Mouse (Mus musculus) cerebellum, adult 8-10 months (tissue): Measurements from ENCODE around the gene Tuba8.

Experiments used
- DNase-seq: peaks from one replicate; pipeline ENCODE4 v3.0.0; 2022

Gene Tuba8

GRCm38 (mm10) chr6:121197807-121198365 is 12.6 kb upstream of the Tuba8 start:
- no peak for DNase-seq

GRCm38 (mm10) chr6:121200458-121200857 is 10.0 kb upstream of the Tuba8 start:
- no peak for DNase-seq

- no peak for DNase-seq
These were observed 8.5 kb upstream of the Tuba8 start for GRCm38 (mm10) chr6:121202026-121202425.

- no peak for DNase-seq
These were observed 4.0 kb upstream of the Tuba8 start for GRCm38 (mm10) chr6:121206481-121206880.

GRCm38 (mm10) chr6:121209584-121209983 is 912 bp upstream of the Tuba8 start:
- DNase-seq = no peak

GRCm38 (mm10) chr6:121210926-121211289 is 412 bp downstream of the Tuba8 start:
- no peak for DNase-seq

- no peak for DNase-seq
These were observed 1.2 kb downstream of the Tuba8 start for GRCm38 (mm10) chr6:121211743-121212142.

- no peak for DNase-seq
These were observed 2.5 kb downstream of the Tuba8 start for GRCm38 (mm10) chr6:121212988-121213387.

GRCm38 (mm10) chr6:121214221-121214620 is 3.7 kb downstream of the Tuba8 start:
- DNase-seq = no peak

GRCm38 (mm10) chr6:121214667-121215330 is 4.3 kb downstream of the Tuba8 start:
- no peak for DNase-seq

- no peak for DNase-seq
These were observed 4.8 kb downstream of the Tuba8 start for GRCm38 (mm10) chr6:121215336-121215735.

- DNase-seq = no peak
These were observed 5.4 kb downstream of the Tuba8 start for GRCm38 (mm10) chr6:121215896-121216295.

GRCm38 (mm10) chr6:121216589-121217255 is 6.2 kb downstream of the Tuba8 start:
- no peak for DNase-seq

- no peak for DNase-seq
These were observed 7.5 kb downstream of the Tuba8 start for GRCm38 (mm10) chr6:121218002-121218401.

- DNase-seq = no peak
These were observed 8.9 kb downstream of the Tuba8 start for GRCm38 (mm10) chr6:121219406-121219805.

- no peak for DNase-seq
These were observed 9.7 kb downstream of the Tuba8 start for GRCm38 (mm10) chr6:121220181-121220580.

GRCm38 (mm10) chr6:121221876-121222597 is 11.5 kb downstream of the Tuba8 start:
- no peak for DNase-seq

- no peak for DNase-seq
These were observed 12.5 kb downstream of the Tuba8 start for GRCm38 (mm10) chr6:121223001-121223400.

- DNase-seq = no peak
These were observed 13.6 kb downstream of the Tuba8 start for GRCm38 (mm10) chr6:121224067-121224466.

- DNase-seq = no peak
These were observed 14.5 kb downstream of the Tuba8 start for GRCm38 (mm10) chr6:121224993-121225392.

GRCm38 (mm10) chr6:121226043-121226442 is 15.5 kb downstream of the Tuba8 start:
- DNase-seq = no peak

- no peak for DNase-seq
These were observed 16.2 kb downstream of the Tuba8 start for GRCm38 (mm10) chr6:121226744-121227143.

GRCm38 (mm10) chr6:121228421-121228820 is 17.9 kb downstream of the Tuba8 start:
- DNase-seq = no peak

- DNase-seq = no peak
These were observed 22.2 kb downstream of the Tuba8 start for GRCm38 (mm10) chr6:121232652-121233051.
